Mouse (Mus musculus) cortical plate, adult 2 months (tissue): ENCODE data around the gene Mfap4.

ENCODE experiments used
- CTCF ChIP-seq: fragments of 200-500 bp; IDR thresholded peaks from 2 replicates; pipeline ENCODE4 v1.5.1; 2011; ENCODE audit warnings: mild to moderate bottlenecking, control low read depth, low read length; ENCODE audit not compliant: insufficient read depth; ENCODE audit errors: extremely low read depth
- POLR2A ChIP-seq: fragments of 200-500 bp; IDR thresholded peaks from 2 replicates; pipeline ENCODE4 v1.6.1; 2011; ENCODE audit warnings: mild to moderate bottlenecking, low read length, control low read depth; ENCODE audit not compliant: insufficient read depth; ENCODE audit errors: extremely low read depth

DNA sequence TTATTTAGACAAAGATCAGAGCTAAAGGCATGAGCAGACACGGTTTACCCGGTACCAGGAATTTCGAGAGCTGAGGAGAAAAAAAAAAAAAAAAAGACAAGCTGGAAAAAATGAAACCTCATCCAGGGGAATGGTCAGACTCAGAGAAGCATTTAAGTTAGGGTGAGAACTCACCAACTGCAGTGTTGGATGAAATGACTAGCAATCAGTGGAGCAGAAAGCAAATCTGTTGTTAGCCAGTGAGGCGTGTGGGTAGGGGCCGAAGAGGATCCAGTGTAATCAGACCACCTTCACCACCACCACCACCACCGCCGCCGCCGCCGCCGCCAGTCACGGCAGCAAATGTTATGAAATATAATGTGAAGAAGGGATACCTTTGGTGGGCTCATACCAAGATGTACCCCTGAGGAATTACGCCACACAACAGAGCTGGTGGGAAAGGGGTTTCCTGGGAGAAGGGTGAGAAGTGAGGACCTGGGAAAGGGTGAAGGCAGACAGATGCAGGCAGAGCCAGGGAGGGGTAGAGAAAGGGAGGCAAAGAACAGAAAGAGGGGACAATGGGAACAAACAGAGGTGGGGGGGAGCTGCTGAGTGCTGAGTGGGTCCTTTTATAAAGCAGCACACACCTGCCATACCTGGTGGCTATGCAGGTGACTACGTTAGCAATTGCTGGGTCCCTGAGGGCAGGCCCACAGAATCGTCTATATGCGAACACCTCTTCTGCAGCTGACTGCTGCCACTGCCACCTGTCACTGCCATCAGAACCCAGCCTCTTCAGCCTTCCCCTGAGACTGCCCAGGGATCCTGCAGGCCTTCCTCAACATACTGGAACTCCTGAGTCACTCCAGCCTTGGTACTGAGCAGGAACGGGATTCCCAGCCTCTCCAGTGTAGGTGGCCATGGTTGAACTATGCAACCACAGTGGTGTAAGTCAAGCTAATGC, 7.4 kb upstream of the Mfap4 start:
- no peak for TF ChIP-seq CTCF
- no peak for TF ChIP-seq POLR2A
